Mouse (Mus musculus) kidney, postnatal 25 days (tissue): ENCODE results near the gene Mon2.

Experiments used
- DNase-seq, 2 experiments: peaks; one replicate each; pipeline ENCODE4 v3.0.0; 2021; ENCODE audit warnings: mixed read lengths in 2 of 2

Gene Mon2

DNA sequence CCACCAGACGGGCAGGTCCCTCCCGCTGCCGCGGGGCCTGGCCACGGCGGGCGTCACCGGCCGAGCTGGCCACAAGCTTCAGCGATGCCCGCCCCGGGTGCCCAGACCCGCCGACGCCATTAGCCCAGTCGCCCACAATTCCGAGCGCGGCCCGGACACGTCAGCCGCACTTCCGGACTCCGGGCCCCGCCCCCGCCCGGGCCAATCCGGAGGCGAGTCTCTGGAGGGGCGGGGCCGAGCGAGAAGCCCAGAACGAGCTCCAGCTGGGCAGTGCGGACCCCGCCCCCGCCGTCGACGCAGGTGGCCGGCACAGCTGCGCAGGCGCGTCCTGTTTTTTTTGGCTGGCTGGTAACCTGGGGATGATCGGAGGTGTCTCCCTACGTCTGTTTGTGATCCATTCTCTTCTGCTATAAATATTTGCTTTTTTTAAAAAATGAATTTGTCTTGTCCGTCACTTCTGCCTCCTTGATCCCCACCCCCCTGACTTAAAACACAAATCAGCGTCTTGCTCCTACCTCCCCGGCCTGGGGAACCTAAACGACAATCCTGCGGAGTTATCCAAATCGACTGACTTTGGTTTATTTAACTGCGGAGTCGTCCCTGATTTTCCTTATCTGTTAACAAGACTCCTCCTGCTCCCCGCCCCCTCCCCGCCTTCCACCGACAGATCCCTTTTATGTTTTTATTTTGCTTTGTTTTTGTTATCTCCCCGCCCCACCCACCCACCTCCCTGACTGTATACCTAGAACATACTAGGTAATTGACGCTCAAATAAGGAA lies at the start of gene Mon2:
Gene Mon2, minus strand, starts transcription at position 261 of the 779 bp plus-strand sequence.
- DNase-seq, result peak; percentile 99

DNA sequence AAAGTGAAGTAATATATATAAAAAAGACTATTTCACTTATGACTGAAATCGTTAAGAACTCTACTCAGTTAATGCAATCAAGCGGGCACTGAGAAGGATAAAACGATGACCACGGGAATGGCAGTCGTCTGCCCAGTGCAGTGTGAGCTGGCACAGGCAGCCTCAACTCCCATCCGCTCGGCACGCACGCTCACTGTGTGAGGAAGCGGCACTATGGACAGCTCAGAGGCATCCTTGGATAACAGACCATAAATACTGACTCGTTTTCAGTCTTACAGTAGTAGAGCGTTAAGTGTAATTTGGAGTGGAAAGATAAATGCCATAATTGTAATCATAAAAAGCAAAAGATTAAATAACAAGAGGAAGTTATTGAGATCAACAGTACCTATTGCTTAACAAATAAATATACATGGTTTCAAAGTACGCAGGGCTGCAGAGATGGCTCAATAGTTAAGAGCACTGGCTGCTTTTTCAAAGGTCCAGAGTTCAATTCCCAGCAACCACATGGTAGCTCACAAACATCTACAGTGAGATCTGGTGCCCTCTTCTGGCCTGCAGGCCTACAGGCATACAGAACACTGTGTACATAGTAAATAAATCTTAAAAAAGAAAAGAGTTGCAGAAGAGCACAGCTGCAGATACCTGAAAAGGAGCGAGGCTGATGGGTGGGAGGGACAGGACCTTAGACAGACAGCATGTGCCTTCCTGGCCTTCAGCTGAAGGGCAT lies 44.5 kb upstream of the Mon2 start:
- peak; percentile 32 to 46 for DNase-seq

DNA sequence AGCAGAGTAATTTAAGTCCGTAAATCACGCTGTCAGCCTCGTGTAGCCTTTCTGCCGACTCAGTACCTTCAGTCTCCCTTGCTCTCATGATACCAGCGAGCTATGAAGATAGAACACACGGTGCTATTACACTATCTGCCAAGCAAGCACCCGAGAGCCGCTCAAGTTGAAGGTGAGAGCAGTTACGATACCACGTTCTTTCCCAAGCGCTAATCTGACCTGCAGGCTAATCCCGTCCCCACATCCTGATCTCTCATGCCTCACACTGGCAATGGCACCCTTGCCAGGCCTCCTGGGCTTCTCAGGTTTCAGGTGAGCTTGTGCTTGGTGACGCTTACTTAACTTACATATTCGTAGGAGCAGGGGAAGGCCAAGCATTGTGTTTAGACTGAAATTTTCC lies 40.6 kb upstream of the Mon2 start:
- DNase-seq, result no peak

DNA sequence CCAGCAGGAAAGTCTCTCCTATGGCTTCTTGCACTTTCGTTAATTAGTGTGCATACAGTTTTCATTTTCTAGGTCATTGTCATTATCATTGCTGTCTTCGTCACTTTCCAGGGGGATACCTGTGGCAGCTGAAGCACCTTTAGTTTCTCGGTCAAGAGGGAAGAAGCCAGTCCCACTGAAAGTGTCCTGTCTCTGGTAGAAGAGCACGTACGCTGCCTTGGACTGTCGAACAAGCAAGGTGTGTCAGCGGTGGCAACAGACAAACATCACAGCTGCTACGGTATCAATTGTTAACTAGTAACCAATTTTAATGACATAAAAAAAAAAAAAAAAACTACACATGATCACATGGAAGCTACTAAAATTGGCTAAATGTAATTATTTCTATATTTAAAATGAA lies 37.2 kb upstream of the Mon2 start:
- DNase-seq, result no peak

DNA sequence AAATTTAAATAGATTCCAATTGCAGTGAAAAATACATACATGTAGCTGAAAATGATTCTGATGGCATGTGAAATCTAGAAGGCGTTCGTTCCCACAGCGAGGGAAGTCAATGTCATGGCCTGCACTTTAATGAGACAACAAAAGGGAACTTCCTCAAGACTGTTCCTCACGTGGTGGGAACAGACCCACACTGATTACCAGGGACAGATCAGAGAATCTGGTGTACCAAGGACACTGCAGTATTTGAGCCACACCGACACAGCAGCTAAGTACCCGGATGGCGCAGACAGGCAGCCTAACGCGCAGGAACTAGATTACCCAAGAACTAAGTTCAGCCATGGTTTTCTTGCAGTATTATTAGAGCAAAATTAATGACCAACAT lies 36.5 kb upstream of the Mon2 start:
- no peak for DNase-seq

DNA sequence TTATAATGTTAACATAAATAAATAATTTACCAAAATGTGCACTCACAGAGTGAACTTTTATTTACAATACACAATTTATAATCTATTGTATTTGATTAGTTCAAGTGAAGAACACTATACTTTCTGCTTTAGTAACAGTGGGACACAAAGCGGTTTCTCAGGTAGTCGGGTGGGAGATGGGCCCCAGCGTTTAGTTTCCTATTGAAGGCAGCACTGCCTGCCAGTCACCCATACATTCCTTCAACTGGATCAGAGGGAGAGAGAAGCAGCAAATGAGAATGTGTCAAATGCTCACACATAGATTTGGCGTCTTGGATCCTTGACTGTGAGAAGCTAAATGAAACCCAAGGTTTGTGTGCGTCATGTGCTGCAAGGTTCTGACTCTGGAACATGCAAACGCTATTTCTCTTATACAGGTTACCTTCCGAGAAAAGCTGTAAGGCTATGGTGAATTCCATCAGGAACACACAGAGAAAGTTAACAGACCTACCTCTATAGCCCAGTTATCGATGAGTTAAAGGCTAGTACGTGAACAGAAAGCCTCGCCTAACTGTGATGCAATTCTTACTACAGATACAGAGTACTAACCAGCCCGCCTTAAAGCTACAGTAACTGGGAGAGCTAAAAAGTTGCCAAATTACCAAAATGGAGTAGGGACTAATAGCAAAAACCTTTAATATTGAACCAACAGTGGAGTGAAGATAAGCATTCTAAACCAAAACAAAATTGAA lies 35.9 kb upstream of the Mon2 start:
- no peak for DNase-seq

DNA sequence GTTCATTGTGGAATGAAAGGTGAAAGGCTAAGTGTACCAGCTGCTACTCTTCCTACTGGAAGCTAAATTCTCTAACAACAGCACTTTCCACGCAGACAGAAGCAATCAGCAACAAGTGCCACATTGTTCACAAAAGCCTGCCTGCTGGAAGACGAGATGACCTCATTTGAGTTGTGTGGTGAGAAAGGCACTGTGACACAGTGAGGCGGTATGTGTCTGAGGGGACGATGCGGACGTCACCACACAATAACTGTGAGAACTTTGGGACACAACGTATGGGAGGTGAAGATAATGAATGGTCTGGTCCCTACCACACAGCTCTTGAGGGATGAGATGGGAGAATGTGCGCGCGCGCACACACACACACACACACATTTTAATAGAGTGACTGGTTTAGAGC lies 34.2 kb upstream of the Mon2 start:
- no peak for DNase-seq

DNA sequence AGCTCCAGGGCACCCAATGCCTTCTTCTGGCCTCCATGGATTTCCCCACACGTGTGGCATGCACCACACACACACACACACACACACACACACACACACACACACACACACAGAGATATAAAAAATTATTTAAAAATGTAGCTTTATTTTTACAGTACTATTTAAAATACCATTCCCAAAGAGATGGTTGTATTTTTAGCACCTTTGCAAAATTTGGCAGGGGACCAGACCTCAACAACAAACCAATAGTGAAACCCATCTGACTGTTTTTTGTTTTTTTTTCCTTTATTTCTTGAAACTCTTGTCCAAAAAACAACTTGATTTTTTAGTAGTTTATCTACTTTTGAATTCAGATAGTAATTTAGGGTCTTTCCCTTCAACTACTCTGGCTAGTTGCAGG lies 32.2 kb upstream of the Mon2 start:
- DNase-seq, result no peak

DNA sequence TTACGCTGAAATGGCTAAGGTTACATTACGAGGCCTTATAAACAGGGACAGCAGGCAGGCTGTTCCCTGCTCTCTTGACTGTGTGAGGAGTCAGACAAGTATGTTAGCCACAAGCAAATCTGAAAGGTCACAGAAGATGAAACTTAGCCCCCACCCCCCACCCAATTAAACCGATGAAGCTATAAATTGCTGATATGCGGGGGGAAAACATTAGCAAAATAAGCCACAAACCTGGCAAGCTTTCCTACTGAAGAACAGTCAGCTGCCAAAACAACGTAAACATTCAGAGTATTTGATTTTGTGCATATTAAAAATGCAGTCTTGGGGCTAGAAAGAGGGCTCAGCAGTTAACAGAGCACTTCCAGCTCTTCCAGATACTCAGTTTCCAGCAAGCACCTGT lies 31.8 kb upstream of the Mon2 start:
- DNase-seq, result no peak

DNA sequence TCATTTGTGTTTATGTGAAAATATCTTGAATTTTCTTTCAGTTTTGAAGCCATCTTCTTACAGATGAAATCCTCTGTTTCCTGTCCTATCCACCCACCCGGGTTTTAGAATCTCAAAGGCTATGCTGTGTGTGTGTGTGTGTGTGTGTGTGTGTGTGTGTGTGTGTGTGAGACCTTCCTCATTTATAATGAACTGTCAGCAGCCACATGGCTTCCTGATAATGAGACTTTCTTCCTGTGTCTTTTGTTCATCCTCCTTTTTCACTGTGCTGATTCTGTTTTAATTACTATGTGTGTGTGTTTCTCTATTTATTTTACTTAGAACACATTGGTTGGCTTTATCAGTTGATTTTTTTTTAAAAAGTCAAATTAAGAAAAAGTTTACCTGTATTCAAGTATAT lies 25.0 kb upstream of the Mon2 start:
- no peak for DNase-seq

DNA sequence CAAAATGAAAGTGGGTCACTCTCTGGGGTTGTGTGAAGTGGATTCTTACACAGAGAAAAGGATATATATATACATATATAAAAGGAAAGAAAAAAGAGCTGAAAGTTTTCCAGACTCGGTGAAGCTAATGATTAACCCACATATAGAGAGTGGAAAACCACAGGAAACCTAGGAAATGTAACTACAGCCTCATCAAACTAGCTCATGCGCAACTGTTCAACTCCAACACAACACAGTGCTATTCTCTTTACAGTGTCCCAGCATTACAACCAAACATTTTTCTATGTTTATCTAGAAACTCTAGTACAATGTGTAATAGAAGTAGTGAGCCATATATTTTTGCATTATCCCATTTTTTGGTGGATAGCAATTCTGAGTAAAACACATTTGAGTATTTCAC lies 24.3 kb upstream of the Mon2 start:
- no peak for DNase-seq

DNA sequence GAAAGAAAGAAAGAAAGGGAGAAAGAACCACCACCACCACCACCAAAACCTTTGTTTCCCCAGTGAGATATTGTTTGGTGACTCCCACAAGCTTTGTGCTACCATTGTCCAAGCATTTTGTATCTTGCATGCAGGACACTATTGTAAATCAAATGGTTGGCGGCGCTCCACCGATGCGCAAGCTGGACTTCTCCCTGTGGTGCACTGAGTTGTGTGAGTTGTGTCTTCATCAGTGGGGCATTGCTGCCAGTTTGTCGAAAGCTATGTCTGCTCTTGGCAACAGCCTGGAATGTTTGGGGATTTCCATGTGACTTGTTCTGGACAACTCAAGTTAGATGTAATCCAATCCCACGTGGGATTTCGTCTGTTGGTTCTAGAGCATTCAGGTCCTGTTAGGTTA lies 18.2 kb upstream of the Mon2 start:
- peak; percentile 18 to 55 for DNase-seq

DNA sequence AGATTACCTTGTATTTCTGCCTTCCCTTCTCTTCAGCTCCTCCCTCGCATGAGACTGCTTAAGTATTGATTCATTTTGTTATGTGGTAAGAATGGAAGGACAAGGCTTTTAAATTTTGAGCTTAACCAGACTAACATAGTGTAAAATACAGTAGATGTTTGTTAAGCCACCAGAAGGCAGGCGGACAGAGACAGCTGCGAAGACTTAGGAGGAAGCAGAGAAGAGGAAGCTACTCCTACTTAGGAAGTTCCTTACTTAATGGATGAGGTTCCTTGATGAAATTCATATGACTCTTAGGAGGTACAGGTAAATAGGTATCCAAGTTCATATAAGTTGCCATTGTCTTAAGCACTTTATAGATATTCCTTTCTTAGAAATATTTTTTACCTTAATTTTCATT lies 16.3 kb upstream of the Mon2 start:
- no peak for DNase-seq

DNA sequence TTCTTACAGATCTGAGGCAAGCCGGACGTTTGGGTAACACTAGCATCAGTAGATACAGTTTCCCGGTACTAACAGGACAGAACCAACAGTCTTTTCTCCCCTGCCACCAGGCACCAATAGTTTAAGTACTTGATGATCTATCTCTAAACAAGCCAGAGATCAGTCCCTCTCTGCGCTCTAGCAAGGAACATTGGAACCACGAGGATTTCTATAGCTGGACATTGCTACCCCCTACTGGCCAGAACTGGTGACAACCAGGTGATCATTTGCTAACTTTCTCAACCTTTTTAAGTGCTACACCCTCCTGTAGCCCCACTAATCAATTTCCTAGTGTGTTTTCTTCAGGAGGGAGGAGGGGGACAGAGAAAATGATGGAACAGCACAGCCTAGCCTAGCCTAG lies 15.4 kb upstream of the Mon2 start:
- peak; percentile 46 to 74 for DNase-seq

DNA sequence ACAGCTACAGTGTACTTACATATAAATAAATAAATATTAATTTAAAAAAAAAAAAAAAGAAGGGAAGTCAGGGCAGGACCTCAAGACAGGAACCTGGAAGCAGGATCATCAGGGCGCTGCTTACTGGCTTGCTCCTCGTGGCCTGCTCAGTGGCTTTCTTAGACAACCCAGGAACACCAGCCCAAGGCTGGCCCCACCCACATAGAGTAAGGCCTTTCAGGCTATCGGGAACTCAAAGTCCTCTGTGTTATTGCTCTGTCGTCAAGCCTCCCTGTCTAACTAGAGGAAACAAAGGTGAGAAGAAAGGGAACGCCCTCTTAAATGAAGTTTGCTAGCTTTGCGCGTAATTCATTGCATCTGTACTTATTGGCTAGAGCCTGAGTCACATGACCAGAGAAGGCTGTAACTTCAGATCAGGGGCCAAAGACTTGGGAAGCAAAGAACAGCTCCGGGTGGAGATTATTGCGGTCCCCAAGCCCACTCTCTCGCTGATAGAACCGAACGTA lies 13.2 kb upstream of the Mon2 start:
- no peak for DNase-seq

DNA sequence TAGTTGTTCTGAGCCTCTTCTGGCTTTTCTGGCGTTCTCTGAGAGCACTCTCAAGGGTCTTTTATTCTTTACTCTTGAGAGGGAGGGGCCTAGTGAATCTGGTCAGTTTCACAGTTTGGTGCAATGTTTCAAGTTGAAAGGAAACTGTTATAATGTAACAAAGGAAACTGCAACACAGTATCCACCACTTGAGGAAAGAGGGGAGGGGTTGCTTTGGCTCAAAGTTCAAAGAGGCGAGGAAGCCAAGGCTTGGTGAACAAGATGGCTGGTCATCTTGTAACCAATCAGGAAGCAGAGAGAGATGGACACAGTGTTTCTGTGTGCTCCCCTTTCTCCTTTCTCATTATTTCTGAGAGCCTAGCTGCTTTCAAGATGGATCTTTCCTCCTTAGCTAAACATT lies 10.5 kb upstream of the Mon2 start:
- no peak for DNase-seq

DNA sequence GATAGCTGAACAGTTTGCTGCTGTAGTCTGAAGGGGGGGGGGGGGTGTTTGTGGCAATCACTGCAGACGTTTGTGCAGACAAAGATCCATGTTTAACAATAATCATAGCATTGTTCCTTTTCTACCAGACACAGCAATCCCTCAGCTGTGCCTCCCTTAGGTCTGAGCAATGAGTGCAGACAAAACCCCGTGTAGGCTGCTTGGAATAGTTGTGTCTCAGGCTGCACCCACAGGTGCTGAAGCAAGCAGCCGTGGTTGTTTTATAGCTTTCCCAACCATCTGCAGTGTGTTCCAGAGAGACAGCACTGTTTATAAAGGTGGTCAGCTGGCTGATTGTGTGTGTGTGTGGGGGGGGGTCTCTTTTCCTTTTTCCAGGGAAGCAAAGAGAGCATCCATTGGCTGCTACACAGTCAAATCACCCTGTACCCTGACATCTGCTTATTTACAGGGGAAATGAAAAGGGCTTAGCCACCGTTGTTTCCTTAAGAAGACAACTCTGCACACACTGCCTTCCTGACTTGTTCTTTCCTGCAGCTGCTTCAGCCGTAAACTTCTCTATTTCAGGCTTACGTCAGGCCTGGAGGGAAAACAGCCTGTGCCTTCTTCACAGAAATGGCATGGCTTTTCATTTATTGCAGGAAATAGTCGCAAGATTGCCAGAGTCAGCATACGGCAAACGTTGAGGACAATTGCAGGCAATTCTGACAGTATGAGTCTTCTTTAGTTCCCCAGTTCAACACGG lies 8.8 kb upstream of the Mon2 start:
- no peak for DNase-seq

DNA sequence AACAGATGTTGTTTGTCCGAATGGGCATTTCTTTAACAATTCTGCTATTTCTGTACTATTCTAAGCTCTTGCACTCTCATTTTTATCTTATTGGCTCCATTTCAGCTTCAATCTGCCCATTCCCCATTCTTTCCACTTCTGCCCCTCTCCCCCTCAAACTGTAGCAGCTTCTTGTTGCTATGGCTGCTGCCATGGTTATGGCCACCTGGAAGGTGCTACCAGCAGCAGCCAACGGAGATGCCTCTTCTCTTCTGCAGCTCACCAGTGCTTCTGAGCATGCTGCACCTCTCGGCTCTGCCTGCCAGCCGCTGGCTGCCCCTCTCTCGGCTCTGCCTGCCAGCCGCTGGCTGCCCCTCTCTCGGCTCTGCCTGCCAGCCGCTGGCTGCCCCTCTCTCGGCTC lies 8.0 kb upstream of the Mon2 start:
- DNase-seq, result no peak

DNA sequence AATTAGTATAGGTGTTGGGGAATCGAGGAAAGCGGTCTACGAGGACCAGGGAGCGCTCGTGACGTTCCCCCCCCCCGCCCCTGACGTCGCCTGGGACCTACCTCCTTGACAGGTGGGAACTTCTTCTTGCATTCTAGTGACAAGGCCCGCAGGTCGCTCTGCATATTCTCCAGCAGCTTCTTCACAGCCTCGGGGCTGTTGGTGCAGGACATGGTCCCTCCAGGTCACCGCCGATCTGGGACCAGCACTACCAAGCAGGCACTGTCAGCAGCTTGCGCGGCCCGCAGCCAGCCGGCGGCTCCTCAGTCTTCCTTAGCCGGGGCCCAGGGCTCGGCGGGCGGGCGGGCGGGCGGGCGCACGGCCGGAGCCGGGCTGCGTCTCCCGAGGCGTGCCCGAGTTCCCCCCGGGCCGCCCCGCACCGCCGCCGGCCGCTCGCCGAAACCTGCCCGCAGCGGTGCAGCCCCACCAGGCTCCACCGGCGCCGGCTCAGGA lies 508 bp downstream of the Mon2 start:
- peak; percentile 20 to 59 for DNase-seq

DNA sequence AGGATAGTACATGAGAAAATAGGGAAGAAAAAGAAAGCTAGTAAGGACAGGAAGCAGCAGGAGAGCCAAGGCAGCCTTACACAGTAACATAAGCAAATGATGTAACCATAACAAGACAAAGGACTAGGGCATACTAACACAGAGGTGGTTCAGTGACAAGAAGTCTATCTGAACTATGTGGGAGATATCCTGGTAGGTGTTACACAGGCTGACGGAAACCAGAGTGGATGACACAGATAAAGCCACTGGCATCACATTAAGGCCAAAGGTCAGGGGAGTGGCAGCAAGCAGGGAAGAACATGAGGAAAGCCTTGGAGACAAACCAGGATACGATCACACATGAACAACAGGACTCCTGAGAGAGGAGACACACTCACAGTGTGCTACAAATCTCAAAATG lies 4.3 kb downstream of the Mon2 start:
- DNase-seq, result no peak

DNA sequence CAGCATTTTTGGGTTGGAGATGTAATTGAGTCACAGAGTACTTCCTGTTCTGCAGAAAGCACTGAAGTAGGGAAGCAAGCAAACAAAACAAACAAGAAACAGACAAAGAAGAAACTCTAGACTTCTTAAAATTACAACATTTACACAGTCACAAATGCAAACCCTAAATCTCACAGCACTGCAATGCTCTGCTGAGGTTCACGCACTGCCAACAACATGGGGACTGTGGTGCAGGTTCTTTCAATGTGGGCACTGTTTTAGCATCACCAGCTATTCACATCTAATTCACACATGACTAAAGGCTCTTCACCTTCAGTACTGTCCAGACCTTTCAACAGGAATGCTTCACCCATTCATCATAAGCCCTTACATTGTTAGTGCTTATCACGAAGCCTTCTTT lies 13.3 kb downstream of the Mon2 start:
- no peak for DNase-seq

DNA sequence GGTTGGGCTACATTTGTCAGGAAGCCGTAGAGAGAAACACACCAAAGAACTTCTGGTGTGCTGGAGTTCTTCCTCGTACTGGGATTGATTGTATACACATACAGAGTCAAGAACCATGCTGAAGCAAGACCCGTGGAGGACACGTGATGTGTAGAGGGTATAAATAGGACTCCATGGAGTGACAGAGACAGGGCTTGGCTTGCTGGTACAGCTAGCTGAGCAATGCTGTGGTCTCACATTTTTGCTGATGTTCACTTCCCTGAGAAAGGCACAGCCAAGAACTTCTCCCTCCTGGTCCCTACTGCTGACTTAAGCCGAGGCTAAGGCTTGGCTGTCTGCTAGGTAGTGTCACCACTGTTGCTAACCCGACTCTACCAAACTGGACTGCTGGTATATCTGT lies 15.5 kb downstream of the Mon2 start:
- no peak for DNase-seq

DNA sequence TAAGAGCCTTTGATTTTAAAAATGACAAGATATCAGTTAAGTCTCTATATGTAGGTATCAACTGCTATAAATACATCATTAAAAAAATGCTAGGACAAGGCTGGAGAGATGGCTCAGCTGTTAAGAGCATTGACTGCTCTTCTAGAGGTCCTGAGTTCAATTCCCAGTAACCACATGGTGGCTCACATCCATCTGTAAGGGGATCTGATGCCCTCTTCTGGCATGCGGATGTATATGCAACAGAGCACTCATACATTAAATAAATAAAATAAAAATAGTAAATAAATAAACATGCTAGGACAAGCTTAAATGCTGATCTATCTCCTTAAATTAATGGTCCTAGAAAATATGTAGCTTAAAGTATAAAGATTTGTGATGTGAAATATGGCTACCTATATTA lies 19.2 kb downstream of the Mon2 start:
- DNase-seq, result no peak
